Mouse (Mus musculus) C2C12 (cell line): ENCODE measurements at regions not wholly inside any gene's neighbourhood (a gene's known extent, or its start where the extent isn't known, plus 50 kb on each side); places are given as distances from the start of the nearest gene placed in this dataset.
"Not testable (repeated sequence)": the region's sequence is repeated elsewhere in the genome, so short reads cannot be mapped to it uniquely, and the experiment has no call there.

ENCODE experiments used
- H3K27me3 ChIP-seq: one replicate; pipeline ENCODE4 v1.6.1; 2011; ENCODE audit not compliant: control insufficient read depth, insufficient read depth, insufficient read length
- H3K36me3 ChIP-seq: one replicate; pipeline ENCODE4 v1.6.1; 2011; ENCODE audit not compliant: control insufficient read depth, insufficient read depth
- H3K4me3 ChIP-seq: one replicate; pipeline ENCODE4 v1.5.1; 2011; ENCODE audit warnings: mild to moderate bottlenecking, control low read depth; ENCODE audit not compliant: poor library complexity, insufficient read depth, severe bottlenecking
- H3K79me2 ChIP-seq: one replicate; pipeline ENCODE4 v1.6.1; 2011; ENCODE audit not compliant: control insufficient read depth, insufficient read depth
- H3K79me3 ChIP-seq: one replicate; pipeline ENCODE4 v1.6.1; 2011; ENCODE audit warnings: low read depth, control low read depth
- H3ac ChIP-seq: one replicate; pipeline ENCODE3; 2011; ENCODE audit warnings: low read depth; ENCODE audit not compliant: control insufficient read depth, insufficient read length
- CEBPB ChIP-seq: IDR thresholded peaks from one replicate; pipeline ENCODE4 v1.6.1; 2011; ENCODE audit warnings: low read depth, mild to moderate bottlenecking, control low read depth, moderate library complexity
- CTCF ChIP-seq: IDR thresholded peaks from one replicate; pipeline ENCODE4 v1.5.1; 2011; ENCODE audit not compliant: control insufficient read depth, insufficient read depth, insufficient read length
- FOSL1 ChIP-seq: IDR thresholded peaks from one replicate; pipeline ENCODE4 v1.8.0; 2011; ENCODE audit warnings: mild to moderate bottlenecking, low read length; ENCODE audit not compliant: poor library complexity, insufficient read depth, severe bottlenecking
- MAX ChIP-seq: IDR thresholded peaks from one replicate; pipeline ENCODE4 v1.6.1; 2011; ENCODE audit warnings: mild to moderate bottlenecking, control low read depth
- MYOD1 ChIP-seq: IDR thresholded peaks from one replicate; pipeline ENCODE4 v1.6.1; 2011; ENCODE audit warnings: low read depth; ENCODE audit not compliant: control insufficient read depth, insufficient read length
- MYOG ChIP-seq: IDR thresholded peaks from one replicate; pipeline ENCODE4 v1.6.1; 2011; ENCODE audit not compliant: control insufficient read depth, insufficient read length; ENCODE audit errors: extremely low read depth
- USF1 ChIP-seq: IDR thresholded peaks from one replicate; pipeline ENCODE4 v1.6.1; 2011; ENCODE audit warnings: low read depth, mild to moderate bottlenecking, control low read depth, moderate library complexity

- H3K4me3 ChIP-seq, result no peak overlapping the region
- no peaks in the 10 kb centered on the region for H3K79me2 ChIP-seq
- H3K36me3 ChIP-seq, result no peaks in the 10 kb centered on the region
- TF ChIP-seq FOSL1 (no peak), MYOD1 (no peak), CEBPB (no peak), USF1 (no peak), MAX (no peak), MYOG (no peak), CTCF (no peak)
- H3K27me3 ChIP-seq, result no peaks in the 10 kb centered on the region
- H3ac ChIP-seq, result no peak overlapping the region
- H3K79me3 ChIP-seq, result no peaks in the 10 kb centered on the region
Observed at GRCm38 (mm10) chr2:147979660-147980364, 67.0 kb downstream of the Foxa2 start.

- H3K4me3 ChIP-seq, result no peak overlapping the region
- no peaks in the 10 kb centered on the region for H3K79me2 ChIP-seq
- H3K36me3 ChIP-seq, result no peaks in the 10 kb centered on the region
- TF ChIP-seq MYOG (no peak), MYOD1 (no peak), CTCF (no peak), CEBPB (no peak), USF1 (no peak), FOSL1 (no peak), MAX (no peak)
- H3K27me3 ChIP-seq, result no peaks in the 10 kb centered on the region
- H3K79me3 ChIP-seq, result no peaks in the 10 kb centered on the region
- no peak overlapping the region for H3ac ChIP-seq
Observed at GRCm38 (mm10) chr2:147979001-147979400, 67.8 kb downstream of the Foxa2 start.

GRCm38 (mm10) chr2:147974776-147975175 is 72.0 kb downstream of the Foxa2 start:
- Histone ChIP-seq H3K4me3 (no peak overlapping the region), H3K79me2 (no peaks in the 10 kb centered on the region), H3K27me3 (no peaks in the 10 kb centered on the region), H3ac (no peak overlapping the region), H3K79me3 (no peaks in the 10 kb centered on the region), H3K36me3 (no peaks in the 10 kb centered on the region)
- TF ChIP-seq MYOD1 (no peak), FOSL1 (no peak), CEBPB (no peak), MYOG (no peak), USF1 (no peak), CTCF (no peak), MAX (no peak)

GRCm38 (mm10) chr2:147968671-147969070 is 78.1 kb downstream of the Foxa2 start:
- Histone ChIP-seq H3K4me3 (no peak overlapping the region), H3K27me3 (no peaks in the 10 kb centered on the region), H3K79me3 (no peaks in the 10 kb centered on the region), H3K36me3 (no peaks in the 10 kb centered on the region), H3ac (no peak overlapping the region), H3K79me2 (no peaks in the 10 kb centered on the region)
- TF ChIP-seq USF1, result no peak
- no peak for TF ChIP-seq MYOD1
- TF ChIP-seq MYOG, result no peak
- TF ChIP-seq FOSL1, result no peak

- no peak overlapping the region for H3K4me3 ChIP-seq
- no peak for TF ChIP-seq MYOG
- no peaks in the 10 kb centered on the region for H3K79me2 ChIP-seq
- H3K36me3 ChIP-seq, result no peaks in the 10 kb centered on the region
- no peak overlapping the region for H3ac ChIP-seq
- no peaks in the 10 kb centered on the region for H3K79me3 ChIP-seq
- H3K27me3 ChIP-seq, result no peaks in the 10 kb centered on the region
Observed at GRCm38 (mm10) chr2:147967829-147968529, 78.8 kb downstream of the Foxa2 start.

- not testable (repeated sequence) for H3K79me3 ChIP-seq, H3K4me3 ChIP-seq, H3ac ChIP-seq, H3K36me3 ChIP-seq, H3K79me2 ChIP-seq, H3K27me3 ChIP-seq
Observed at GRCm38 (mm10) chr2:147963284-147963683, 83.5 kb downstream of the Foxa2 start.
